Mouse (Mus musculus) limb, embryonic 14.5 days (tissue): Measurements from ENCODE around the gene Tspo2. TPM values are rescaled to one million over a fixed set of nuclear protein-coding genes. Genes with fewer than 3 reads are reported as not detected.

Experiments
- ATAC-seq: fragments of 200-750 bp; cut with Nextera tagmentation; 2 replicates; pipeline ENCODE4 v1.8.0; 2017; ENCODE audit warnings: low read depth, moderate number of reproducible peaks, moderate TSS enrichment; ENCODE audit not compliant: low FRiP score
- DNase-seq: peaks from one replicate; pipeline ENCODE4 v3.0.0-alpha.2; 2015; ENCODE audit warnings: low spot score
- H3K27ac ChIP-seq: fragments of 300-500 bp; sonication (generic); replicated peaks from 2 replicates; pipeline ENCODE4 v1.5.1; 2014; ENCODE audit warnings: low read depth, mild to moderate bottlenecking, low read length, moderate library complexity, mixed read lengths
- H3K27me3 ChIP-seq: fragments of 300-500 bp; sonication (generic); 2 replicates; pipeline ENCODE4 v1.6.1; 2014; ENCODE audit warnings: low read length, mixed read lengths; ENCODE audit not compliant: control insufficient read depth, insufficient read depth
- H3K36me3 ChIP-seq: fragments of 300-500 bp; sonication (generic); 2 replicates; pipeline ENCODE4 v1.6.1; 2014; ENCODE audit warnings: mild to moderate bottlenecking, low read length, moderate library complexity, mixed read lengths; ENCODE audit not compliant: control insufficient read depth, insufficient read depth
- H3K4me1 ChIP-seq: fragments of 300-500 bp; sonication (generic); 2 replicates; pipeline ENCODE4 v1.6.1; 2014; ENCODE audit warnings: antibody characterized with exemption, low read length, mixed read lengths; ENCODE audit not compliant: control insufficient read depth, insufficient read depth
- H3K4me2 ChIP-seq: fragments of 300-500 bp; sonication (generic); replicated peaks from 2 replicates; pipeline ENCODE4 v1.6.1; 2014; ENCODE audit warnings: low read depth, mild to moderate bottlenecking, low read length, moderate library complexity; ENCODE audit not compliant: severe bottlenecking
- H3K4me3 ChIP-seq: fragments of 300-500 bp; sonication (generic); replicated peaks from 2 replicates; pipeline ENCODE4 v1.5.1; 2014; ENCODE audit warnings: low read length
- H3K9ac ChIP-seq: fragments of 300-500 bp; sonication (generic); 2 replicates; pipeline ENCODE4 v1.6.1; 2014; ENCODE audit warnings: mild to moderate bottlenecking, low read depth, low read length, moderate library complexity; ENCODE audit not compliant: severe bottlenecking
- H3K9me3 ChIP-seq: fragments of 300-500 bp; sonication (generic); 2 replicates; pipeline ENCODE4 v1.6.1; 2016; ENCODE audit warnings: low read length; ENCODE audit not compliant: control insufficient read depth
- POLR2A ChIP-seq: fragments of 200-500 bp; IDR thresholded peaks from 2 replicates; pipeline ENCODE4 v1.8.0; 2012; ENCODE audit warnings: inconsistent platforms, mild to moderate bottlenecking, moderate library complexity, borderline replicate concordance; ENCODE audit not compliant: insufficient read depth, insufficient read length; ENCODE audit errors: extremely low read depth
- WGBS: fragments of 180-500 bp; shearing (Covaris S2); extraction: QIAGEN DNeasy Blood & Tissue Kit; methylation state at CpG from one replicate; pipeline ENCODE4 v1.1.7; 2014; 5-methylcytosine and 5-hydroxymethylcytosine counted together
- polyA plus RNA-seq, 2 experiments: library from polyadenylated mRNA; depleted of rRNA in 1 of 2; stranded (reverse) in 1 of 2; unstranded in 1 of 2; fragments of >200 nt; fragmentation: Nextera tagmentation in 1 of 2; extraction: Ambion mirVana in 1 of 2; gene quantifications; 2 replicates each; pipeline versions ENCODE4 v1.2.1 to v1.2.3; 2012 to 2014

The Tspo2 gene
- polyA plus RNA-seq, 2 experiments = 1.6 to 1.7 TPM

GRCm38 (mm10) chr17:48467395-48468231, 16.3 kb upstream of the Tspo2 start:
- Histone ChIP-seq H3K27ac (no peak overlapping the region), H3K9me3 (no peaks in the 10 kb centered on the region), H3K36me3 (no peaks in the 10 kb centered on the region), H3K9ac (no peak overlapping the region), H3K4me2 (peak overlapping the region; percentile 16; the same call in 1 of the 2 replicates), H3K4me1 (peaks cover 12% of the 10 kb centered on the region), H3K4me3 (no peak overlapping the region), H3K27me3 (no peaks in the 10 kb centered on the region)
- WGBS = 7% methylated on average over 22 of the region's 22 CpGs
- DNase-seq (peak; percentile 78), ATAC-seq (peak; percentile 79; the same call in 1 of the 2 replicates)
- TF ChIP-seq POLR2A = no peak

GRCm38 (mm10) chr17:48466769-48467394, 15.6 kb upstream of the Tspo2 start:
- WGBS = 35% methylated on average over 22 of the region's 22 CpGs
- no peak for TF ChIP-seq POLR2A
- Histone ChIP-seq H3K36me3 (no peaks in the 10 kb centered on the region), H3K9me3 (no peaks in the 10 kb centered on the region), H3K27ac (no peak overlapping the region), H3K4me2 (peak overlapping the region; percentile 16; the same call in 1 of the 2 replicates), H3K9ac (no peak overlapping the region), H3K27me3 (no peaks in the 10 kb centered on the region), H3K4me3 (no peak overlapping the region), H3K4me1 (peaks cover 12% of the 10 kb centered on the region)
- ATAC-seq = no peak
- DNase-seq = no peak

GRCm38 (mm10) chr17:48463391-48463790, 12.1 kb upstream of the Tspo2 start:
- H3K4me1 ChIP-seq = peaks cover 12% of the 10 kb centered on the region
- no peak for ATAC-seq
- no peak for TF ChIP-seq POLR2A

GRCm38 (mm10) chr17:48462096-48462495, 10.8 kb upstream of the Tspo2 start:
- no peak overlapping the region for H3K4me2 ChIP-seq
- H3K9ac ChIP-seq = no peak overlapping the region
- no peak for TF ChIP-seq POLR2A
- H3K4me1 ChIP-seq = peaks cover 8% of the 10 kb centered on the region
- no peaks in the 10 kb centered on the region for H3K36me3 ChIP-seq
- no peaks in the 10 kb centered on the region for H3K9me3 ChIP-seq
- 89% methylated on average over 13 of the region's 13 CpGs for WGBS
- H3K27ac ChIP-seq = no peak overlapping the region
- ATAC-seq (no peak), DNase-seq (no peak)
- H3K4me3 ChIP-seq = no peak overlapping the region
- no peaks in the 10 kb centered on the region for H3K27me3 ChIP-seq

More at GRCm38 (mm10) chr17:48463391-48463790, 12.1 kb upstream of the Tspo2 start:
- H3K4me3 ChIP-seq = no peak overlapping the region
- 92% methylated on average over 4 of the region's 4 CpGs for WGBS
- no peaks in the 10 kb centered on the region for H3K9me3 ChIP-seq
- H3K27me3 ChIP-seq = no peaks in the 10 kb centered on the region
- no peak overlapping the region for H3K27ac ChIP-seq
- H3K9ac ChIP-seq = no peak overlapping the region
- H3K4me2 ChIP-seq = no peak overlapping the region
- H3K36me3 ChIP-seq = no peaks in the 10 kb centered on the region
- DNase-seq = no peak

DNA sequence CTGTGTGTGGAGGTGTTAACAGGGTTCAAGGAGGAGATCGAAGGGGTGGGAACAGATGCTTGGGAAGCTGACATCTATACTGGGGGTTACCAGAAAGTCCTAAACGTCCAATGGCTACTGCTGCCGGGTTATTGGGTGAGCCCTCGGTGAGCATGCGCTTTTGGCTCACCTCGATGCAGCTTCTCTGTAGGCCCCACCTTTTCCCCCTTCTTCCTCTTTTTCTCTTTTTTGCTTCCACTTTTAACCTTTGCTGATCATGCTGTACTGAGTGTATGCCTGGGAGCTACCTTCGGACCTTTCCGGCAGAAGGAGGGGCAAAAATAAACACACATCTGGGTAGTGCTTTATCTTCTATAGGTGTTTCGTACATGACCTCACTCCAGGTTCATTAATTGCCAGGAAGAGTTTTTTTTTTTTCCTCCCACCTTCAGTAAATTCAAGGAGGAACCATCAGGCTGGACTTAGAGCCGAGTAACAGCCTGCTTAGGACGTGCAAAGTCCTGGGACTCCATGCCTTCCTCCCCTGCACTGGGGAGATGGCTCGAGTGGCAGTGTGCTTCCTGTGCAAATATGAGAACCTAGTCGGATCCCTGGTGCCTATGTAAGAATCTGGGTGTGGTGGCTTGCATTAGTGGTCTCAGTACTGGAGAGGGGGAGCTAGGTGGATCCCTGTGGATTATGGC, 6.8 kb upstream of the Tspo2 start:
- Histone ChIP-seq H3K36me3 (no peaks in the 10 kb centered on the region), H3K9me3 (no peaks in the 10 kb centered on the region), H3K27ac (no peak overlapping the region), H3K9ac (no peak overlapping the region), H3K27me3 (no peaks in the 10 kb centered on the region), H3K4me1 (no peaks in the 10 kb centered on the region), H3K4me2 (no peak overlapping the region), H3K4me3 (no peak overlapping the region)
- 80% methylated on average over 13 of the region's 13 CpGs for WGBS
- ATAC-seq (no peak), DNase-seq (no peak)
- no peak for TF ChIP-seq POLR2A
